Comparison of ENCODE assay signal across 17 mouse cellular contexts in genomic region chr17:56413113-56413512, GRCm38 (mm10).
DNase-seq lines count a peak whose midpoint lies in the region; ATAC-seq and TF ChIP-seq lines count a peak whose summit lies in the region.
"Had no signal": no experiment of that assay in that cellular context is flagged by ENCODE, and none has a peak within 500 bp of the region (broad histone marks: within the 10 kb centered on the region; RNA-seq: fewer than 3 reads in every experiment).

No protein-coding gene starts in this region.

- H3K9ac ChIP-seq in stomach, postnatal 0 days (ENCODE audit: low read length): no peak overlapping the region
- no peak overlapping the region for H3K9ac ChIP-seq in intestine, embryonic 16.5 days (ENCODE audit: low read depth, low read length)
- H3K9ac ChIP-seq: embryonic facial prominence, embryonic 12.5 days; heart, embryonic 13.5 days; liver, embryonic 12.5 days; midbrain, embryonic 15.5 days; neural tube, embryonic 13.5 days had no signal

- TF ChIP-seq CTCF in stomach, postnatal 0 days (IDR thresholded peaks at IDR 0.05; ENCODE audit: low read depth): no peak

- no peaks in the 10 kb centered on the region; the same call in 1 of the 2 replicates for H3K4me1 ChIP-seq in stomach, postnatal 0 days (replicated peaks; ENCODE audit: control insufficient read depth, insufficient read depth)
- H3K4me1 ChIP-seq in intestine, embryonic 16.5 days (ENCODE audit: control insufficient read depth, insufficient read depth, low read length): peaks cover 5% of the 10 kb centered on the region

- H3K4me3 ChIP-seq in stomach, postnatal 0 days (ENCODE audit: low read depth, low read length): no peak overlapping the region
- no peak overlapping the region for H3K4me3 ChIP-seq in intestine, embryonic 16.5 days (ENCODE audit: low read length)
- H3K4me3 ChIP-seq: embryonic facial prominence, embryonic 12.5 days; heart, embryonic 13.5 days; liver, embryonic 12.5 days; midbrain, embryonic 15.5 days; neural tube, embryonic 13.5 days had no signal

- peaks cover 41% of the 10 kb centered on the region for H3K36me3 ChIP-seq in stomach, postnatal 0 days (ENCODE audit: control insufficient read depth, insufficient read depth, low read length)
- H3K36me3 ChIP-seq in intestine, embryonic 16.5 days (ENCODE audit: control insufficient read depth, insufficient read depth, low read length): peaks cover 25% of the 10 kb centered on the region

- no peak overlapping the region for H3K27ac ChIP-seq in stomach, postnatal 0 days (replicated peaks)
- H3K27ac ChIP-seq in intestine, embryonic 16.5 days (ENCODE audit: low read length): no peak overlapping the region
- H3K27ac ChIP-seq: embryonic facial prominence, embryonic 12.5 days; heart, embryonic 13.5 days; hindbrain, postnatal 0 days; liver, embryonic 12.5 days; midbrain, embryonic 15.5 days; neural tube, embryonic 13.5 days had no signal

- TF ChIP-seq EP300 in stomach, postnatal 0 days (optimal IDR thresholded peaks at IDR 0.05): no peak

- H3K27me3 ChIP-seq in stomach, postnatal 0 days (ENCODE audit: control insufficient read depth, insufficient read depth, low read length): no peaks in the 10 kb centered on the region
- no peaks in the 10 kb centered on the region for H3K27me3 ChIP-seq in intestine, embryonic 16.5 days (replicated peaks; ENCODE audit: control insufficient read depth, insufficient read depth, low read length)
- H3K27me3 ChIP-seq: embryonic facial prominence, embryonic 12.5 days; heart, embryonic 13.5 days; liver, embryonic 12.5 days; midbrain, embryonic 15.5 days; neural tube, embryonic 13.5 days had no signal

- WGBS in stomach, postnatal 0 days: 71% methylated on average over 13 of the region's 13 CpGs
- WGBS in intestine, embryonic 16.5 days: 83% methylated on average over 13 of the region's 13 CpGs

- H3K9me3 ChIP-seq in stomach, postnatal 0 days (ENCODE audit: control insufficient read depth, low read length): no peaks in the 10 kb centered on the region
- H3K9me3 ChIP-seq in intestine, embryonic 16.5 days (ENCODE audit: control insufficient read depth, low read length): no peaks in the 10 kb centered on the region
- H3K9me3 ChIP-seq: embryonic facial prominence, embryonic 12.5 days; heart, embryonic 13.5 days; liver, embryonic 12.5 days; midbrain, embryonic 15.5 days; neural tube, embryonic 13.5 days had no signal

- H3K4me2 ChIP-seq in stomach, postnatal 0 days (replicated peaks; ENCODE audit: low read depth): no peak overlapping the region
- H3K4me2 ChIP-seq in intestine, embryonic 16.5 days (ENCODE audit: low read depth, low read length): no peak overlapping the region
- H3K4me2 ChIP-seq: embryonic facial prominence, embryonic 12.5 days; heart, embryonic 13.5 days; liver, embryonic 12.5 days; midbrain, embryonic 15.5 days; neural tube, embryonic 13.5 days had no signal

- DNase-seq in adrenal gland, postnatal 14 days: peak; percentile 52
- no peak for DNase-seq in adrenal gland, adult 8-10 months
- DNase-seq in lung, postnatal 14 days: peak; percentile 23
- DNase-seq in lung, postnatal 10 days: no peak
- DNase-seq in cerebellum, adult 9-10 months: peak; percentile 85
- no peak for DNase-seq in stomach, postnatal 0 days (ENCODE audit: low spot score)
- DNase-seq in retina, postnatal 1 day: no peak
- DNase-seq: heart, postnatal 4 days; kidney, adult 2 months; kidney, postnatal 36 days had no signal

- 0 out of 2 replicates have a peak, but pooled peaks have one; percentile 16 for ATAC-seq in stomach, postnatal 0 days (ENCODE audit: low FRiP score, low TSS enrichment)
- no peak for ATAC-seq in intestine, embryonic 16.5 days
- ATAC-seq: hindbrain, postnatal 0 days; liver, embryonic 12.5 days; midbrain, embryonic 15.5 days had no signal

Comparison
In these comparisons a context has a peak if more than half of its experiments do, and no peak if none do; other contexts are left out.
1. DNase-seq: peak in adrenal gland, postnatal 14 days (single experiment), lung, postnatal 14 days (single experiment) and cerebellum, adult 9-10 months (single experiment); none in adrenal gland, adult 8-10 months (single experiment), lung, postnatal 10 days (single experiment), stomach, postnatal 0 days (single experiment) and retina, postnatal 1 day (single experiment).